13 mouse cellular contexts compared by ENCODE assay signal in the genomic region with DNA sequence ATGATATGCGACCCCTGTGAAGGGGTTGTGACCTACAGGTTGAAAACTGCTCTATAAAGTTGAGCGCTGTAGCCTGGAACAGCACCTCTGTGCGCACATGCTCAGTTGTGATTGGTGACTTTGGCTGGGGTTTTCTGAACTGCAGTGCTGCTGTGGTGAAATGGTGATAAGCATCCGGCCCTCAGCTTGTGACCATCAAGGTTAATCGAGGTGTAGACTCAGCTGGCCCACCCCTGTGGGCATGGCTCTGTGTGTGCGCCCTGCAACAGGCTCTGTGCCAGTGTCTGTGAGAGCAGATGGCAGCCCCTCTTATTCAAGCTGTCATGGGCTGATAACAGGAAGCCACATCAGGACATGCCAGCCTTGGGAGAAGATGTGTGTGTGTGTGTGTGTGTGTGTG. TPM values are rescaled to one million over a fixed set of nuclear protein-coding genes. Genes with fewer than 3 reads are reported as not detected.
A peak's percentile ranks its signal among the peaks of the same experiment; 100 is the strongest.
DNase-seq lines count a peak whose midpoint lies in the region; ATAC-seq and TF ChIP-seq lines count a peak whose summit lies in the region.
"Had no signal": no experiment of that assay in that cellular context is flagged by ENCODE, and none has a peak within 500 bp of the region (broad histone marks: within the 10 kb centered on the region; RNA-seq: fewer than 3 reads in every experiment).

No protein-coding gene starts in this region.

- peaks cover 65% of the 10 kb centered on the region for H3K36me3 ChIP-seq in forebrain, postnatal 0 days (ENCODE audit: insufficient read depth)
- H3K36me3 ChIP-seq in forebrain, embryonic 10.5 days (replicated peaks) = peaks cover 30% of the 10 kb centered on the region
- H3K36me3 ChIP-seq in liver, embryonic 13.5 days = peaks cover 86% of the 10 kb centered on the region

- no peak for DNase-seq in forebrain, postnatal 0 days
- no peak for DNase-seq in forebrain, embryonic 10.5 days (ENCODE audit: extremely low spot score, low spot score)
- DNase-seq in 416B (ENCODE audit: low read depth) = peak; percentile 71
- DNase-seq in c-Kit-positive CD71-positive TER-119-negative erythroid progenitor cells, embryonic 14.5 days (ENCODE audit: low read depth) = peak; percentile 87
- DNase-seq in liver, embryonic 13.5 days = peak; percentile 77
- no peak for DNase-seq in Muller cell, postnatal 12 days (ENCODE audit: inconsistent ontology term)
- no peak for DNase-seq in embryo, embryonic 11 days
- no peak for DNase-seq in right cerebral cortex, postnatal 14 days
- DNase-seq: gastrocnemius, postnatal 25 days; thymus, adult 2 months had no signal

- H3K9me3 ChIP-seq in forebrain, postnatal 0 days (ENCODE audit: low read length) = no peaks in the 10 kb centered on the region
- H3K9me3 ChIP-seq in forebrain, embryonic 10.5 days = no peaks in the 10 kb centered on the region
- H3K9me3 ChIP-seq in liver, embryonic 13.5 days (replicated peaks) = no peaks in the 10 kb centered on the region
- H3K9me3 ChIP-seq: embryonic facial prominence, embryonic 15.5 days; hindbrain, embryonic 15.5 days had no signal

- H3K27ac ChIP-seq in forebrain, postnatal 0 days (ENCODE audit: low read depth, low read length) = no peak overlapping the region
- no peak overlapping the region for H3K27ac ChIP-seq in forebrain, embryonic 10.5 days
- peak overlapping the region; percentile 90 for H3K27ac ChIP-seq in liver, embryonic 13.5 days
- H3K27ac ChIP-seq: embryonic facial prominence, embryonic 15.5 days; hindbrain, embryonic 15.5 days had no signal

- H3K27me3 ChIP-seq in forebrain, postnatal 0 days (ENCODE audit: insufficient read depth, low read length) = no peaks in the 10 kb centered on the region
- H3K27me3 ChIP-seq in forebrain, embryonic 10.5 days (ENCODE audit: poor library complexity, severe bottlenecking) = no peaks in the 10 kb centered on the region
- no peaks in the 10 kb centered on the region for H3K27me3 ChIP-seq in liver, embryonic 13.5 days
- H3K27me3 ChIP-seq: embryonic facial prominence, embryonic 15.5 days; hindbrain, embryonic 15.5 days had no signal

- no peaks in the 10 kb centered on the region for H3K4me1 ChIP-seq in forebrain, postnatal 0 days (ENCODE audit: insufficient read depth)
- H3K4me1 ChIP-seq in forebrain, embryonic 10.5 days = no peaks in the 10 kb centered on the region
- peaks cover 67% of the 10 kb centered on the region for H3K4me1 ChIP-seq in liver, embryonic 13.5 days (replicated peaks)
- H3K4me1 ChIP-seq: embryonic facial prominence, embryonic 15.5 days; hindbrain, embryonic 15.5 days had no signal

- H3K4me3 ChIP-seq in forebrain, postnatal 0 days (ENCODE audit: low read depth, low read length) = no peak overlapping the region
- H3K4me3 ChIP-seq in forebrain, embryonic 10.5 days = no peak overlapping the region
- H3K4me3 ChIP-seq in liver, embryonic 13.5 days (replicated peaks) = no peak overlapping the region
- H3K4me3 ChIP-seq: embryonic facial prominence, embryonic 15.5 days; hindbrain, embryonic 15.5 days had no signal

- H3K9ac ChIP-seq in forebrain, postnatal 0 days = no peak overlapping the region
- H3K9ac ChIP-seq in liver, embryonic 13.5 days = peak overlapping the region; percentile 59; the same call in 1 of the 2 replicates
- H3K9ac ChIP-seq: embryonic facial prominence, embryonic 15.5 days; hindbrain, embryonic 15.5 days had no signal

- WGBS in forebrain, postnatal 0 days = 78% methylated on average over 6 of the region's 6 CpGs
- 94% methylated on average over 6 of the region's 6 CpGs for WGBS in forebrain, embryonic 10.5 days
- WGBS in liver, embryonic 13.5 days (ENCODE audit: insufficient replicate concordance) = 42% methylated on average over 6 of the region's 6 CpGs

- H3K4me2 ChIP-seq in forebrain, postnatal 0 days (ENCODE audit: low read depth) = no peak overlapping the region
- peak overlapping the region; percentile 42 for H3K4me2 ChIP-seq in liver, embryonic 13.5 days
- H3K4me2 ChIP-seq: embryonic facial prominence, embryonic 15.5 days; hindbrain, embryonic 15.5 days had no signal

- ATAC-seq in forebrain, postnatal 0 days = peak; percentile 61
- ATAC-seq in liver, embryonic 13.5 days (ENCODE audit: low read depth) = peak; percentile 95

- TF ChIP-seq CTCF in forebrain, postnatal 0 days (IDR thresholded peaks at IDR 0.05; ENCODE audit: low read depth) = no peak

RNA-seq across cellular contexts. Expression of gene Igfals, which starts 6.8 kb away (rescaled TPM):
- total RNA-seq in forebrain, postnatal 0 days (2014; rRNA removed) = 0.48 TPM in 1 of 2 replicates, not detected in the other
- 0.18 TPM in 1 of 2 replicates, not detected in the other for polyA plus RNA-seq in forebrain, postnatal 0 days (2015; fragmentation: Nextera tagmentation; extraction: Ambion mirVana)
- 0.17 and 0.36 TPM in 2 replicates for polyA plus RNA-seq in forebrain, embryonic 10.5 days (2016; fragmentation: Nextera tagmentation; extraction: Ambion mirVana)
- polyA plus RNA-seq in liver, embryonic 13.5 days (2015; fragmentation: Nextera tagmentation; extraction: Ambion mirVana) = 5.1 and 6.0 TPM in 2 replicates
- total RNA-seq: layer of hippocampus, adult 8-10 months had no signal

RNA-seq across cellular contexts. Expression of gene Fahd1, which starts 8.8 kb away (rescaled TPM):
- 15.1 and 16.6 TPM in 2 replicates for total RNA-seq in forebrain, postnatal 0 days (2014; rRNA removed)
- 13.5 and 15.6 TPM in 2 replicates for polyA plus RNA-seq in forebrain, postnatal 0 days (2015; fragmentation: Nextera tagmentation; extraction: Ambion mirVana)
- 16.6 and 19.0 TPM in 2 replicates for polyA plus RNA-seq in forebrain, embryonic 10.5 days (2016; fragmentation: Nextera tagmentation; extraction: Ambion mirVana)
- 34.6 and 34.9 TPM in 2 replicates for polyA plus RNA-seq in liver, embryonic 13.5 days (2015; fragmentation: Nextera tagmentation; extraction: Ambion mirVana)

RNA-seq across cellular contexts. Expression of gene Hagh, which starts 19.0 kb away (rescaled TPM):
- 62.0 and 62.8 TPM in 2 replicates for total RNA-seq in forebrain, postnatal 0 days (2014; rRNA removed)
- 61.6 and 66.6 TPM in 2 replicates for polyA plus RNA-seq in forebrain, postnatal 0 days (2015; fragmentation: Nextera tagmentation; extraction: Ambion mirVana)
- polyA plus RNA-seq in forebrain, embryonic 10.5 days (2016; fragmentation: Nextera tagmentation; extraction: Ambion mirVana) = 24.5 and 26.4 TPM in 2 replicates
- 79.5 and 83.1 TPM in 2 replicates for polyA plus RNA-seq in liver, embryonic 13.5 days (2015; fragmentation: Nextera tagmentation; extraction: Ambion mirVana)

RNA-seq across cellular contexts. Expression of gene Nubp2, which starts 27.2 kb away (rescaled TPM):
- total RNA-seq in forebrain, postnatal 0 days (2014; rRNA removed) = 40.5 and 50.6 TPM in 2 replicates
- 67.3 and 80.1 TPM in 2 replicates for polyA plus RNA-seq in forebrain, postnatal 0 days (2015; fragmentation: Nextera tagmentation; extraction: Ambion mirVana)
- polyA plus RNA-seq in forebrain, embryonic 10.5 days (2016; fragmentation: Nextera tagmentation; extraction: Ambion mirVana) = 81.3 and 82.5 TPM in 2 replicates
- 89.3 and 93.2 TPM in 2 replicates for polyA plus RNA-seq in liver, embryonic 13.5 days (2015; fragmentation: Nextera tagmentation; extraction: Ambion mirVana)

RNA-seq across cellular contexts. Expression of gene Spsb3, which starts 27.5 kb away (rescaled TPM):
- 75.7 and 91.0 TPM in 2 replicates for total RNA-seq in forebrain, postnatal 0 days (2014; rRNA removed)
- 89.8 and 97.8 TPM in 2 replicates for polyA plus RNA-seq in forebrain, postnatal 0 days (2015; fragmentation: Nextera tagmentation; extraction: Ambion mirVana)
- polyA plus RNA-seq in forebrain, embryonic 10.5 days (2016; fragmentation: Nextera tagmentation; extraction: Ambion mirVana) = 42.8 and 45.3 TPM in 2 replicates
- polyA plus RNA-seq in liver, embryonic 13.5 days (2015; fragmentation: Nextera tagmentation; extraction: Ambion mirVana) = 37.9 and 38.4 TPM in 2 replicates

Comparison
In these comparisons a context has a peak if more than half of its experiments do, and no peak if none do; other contexts are left out.
1. DNase-seq: peak in 416B (single experiment), c-Kit-positive CD71-positive TER-119-negative erythroid progenitor cells, embryonic 14.5 days (single experiment) and liver, embryonic 13.5 days (single experiment); none in forebrain, postnatal 0 days (single experiment), forebrain, embryonic 10.5 days (single experiment), Muller cell, postnatal 12 days (single experiment), embryo, embryonic 11 days (single experiment) and right cerebral cortex, postnatal 14 days (single experiment).